Mouse (Mus musculus): Measurements from ENCODE around the gene Tfpi. TPM values are rescaled to one million over a fixed set of nuclear protein-coding genes. Genes with fewer than 3 reads are reported as not detected.
"Not testable (repeated sequence)": the region's sequence is repeated elsewhere in the genome, so short reads cannot be mapped to it uniquely, and the experiment has no call there.

Tfpi gene
- polyA plus RNA-seq, 1 experiment from 2014 or later: 76.3 TPM

- Histone ChIP-seq H3K36me3 (ENCODE audit: control insufficient read depth, insufficient read depth, low read length) (no peaks in the 10 kb centered on the region), H3K4me2 (no peak overlapping the region), H3K27me3 (ENCODE audit: control insufficient read depth, insufficient read depth, low read length) (no peaks in the 10 kb centered on the region), H3K4me3 (ENCODE audit: low read depth, low read length) (no peak overlapping the region), H3K4me1 (ENCODE audit: control insufficient read depth, insufficient read depth, low read length) (no peaks in the 10 kb centered on the region), H3K9me3 (replicated peaks; ENCODE audit: control insufficient read depth, low read length) (no peaks in the 10 kb centered on the region), H3K9ac (ENCODE audit: low read depth, low read length) (no peak overlapping the region), H3K27ac (ENCODE audit: low read depth, low read length) (no peak overlapping the region)
- 77% methylated on average over 3 of the region's 3 CpGs for WGBS (ENCODE audit: insufficient replicate concordance)
- ATAC-seq (replicated peaks; ENCODE audit: insufficient number of reproducible peaks, low FRiP score, low TSS enrichment): no peak
These were observed 36.7 kb upstream of the Tfpi start for GRCm38 (mm10) chr2:84513281-84513680.

- Histone ChIP-seq H3K27me3 (ENCODE audit: control insufficient read depth, insufficient read depth, low read length) (no peaks in the 10 kb centered on the region), H3K9me3 (replicated peaks; ENCODE audit: control insufficient read depth, low read length) (no peaks in the 10 kb centered on the region), H3K36me3 (ENCODE audit: control insufficient read depth, insufficient read depth, low read length) (no peaks in the 10 kb centered on the region), H3K9ac (ENCODE audit: low read depth, low read length) (no peak overlapping the region), H3K4me1 (ENCODE audit: control insufficient read depth, insufficient read depth, low read length) (no peaks in the 10 kb centered on the region), H3K4me3 (ENCODE audit: low read depth, low read length) (no peak overlapping the region), H3K4me2 (no peak overlapping the region), H3K27ac (ENCODE audit: low read depth, low read length) (no peak overlapping the region)
- no peak for ATAC-seq (replicated peaks; ENCODE audit: insufficient number of reproducible peaks, low FRiP score, low TSS enrichment)
- WGBS (ENCODE audit: insufficient replicate concordance): 67% methylated on average over 2 of the region's 2 CpGs
These were observed 34.9 kb upstream of the Tfpi start for GRCm38 (mm10) chr2:84511508-84511907.

DNA sequence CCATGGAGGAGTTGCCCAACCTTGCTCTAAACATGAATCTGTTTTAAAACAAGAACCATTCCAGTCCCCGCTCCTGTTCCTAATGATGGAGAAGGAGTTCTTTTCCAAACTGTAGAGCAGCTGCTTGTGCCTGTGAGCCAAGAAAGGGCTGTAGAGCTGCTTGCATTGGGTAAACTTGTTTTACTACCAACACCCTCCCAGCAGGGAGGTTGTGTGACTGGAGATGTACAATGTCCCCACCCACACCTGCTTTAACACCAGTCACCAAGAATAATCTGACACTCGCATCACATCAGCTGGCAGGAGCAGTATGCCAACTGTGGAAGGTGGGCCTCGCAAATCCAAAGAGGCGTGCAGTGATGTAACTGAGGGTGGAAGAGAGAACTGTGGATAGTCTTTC lies 34.5 kb upstream of the Tfpi start:
- no peak for ATAC-seq (replicated peaks; ENCODE audit: insufficient number of reproducible peaks, low FRiP score, low TSS enrichment)
- no peaks in the 10 kb centered on the region for H3K27me3 ChIP-seq (ENCODE audit: control insufficient read depth, insufficient read depth, low read length)
- 93% methylated on average over 4 of the region's 4 CpGs for WGBS (ENCODE audit: insufficient replicate concordance)
- no peaks in the 10 kb centered on the region for H3K9me3 ChIP-seq (replicated peaks; ENCODE audit: control insufficient read depth, low read length)
- no peak overlapping the region for H3K27ac ChIP-seq (ENCODE audit: low read depth, low read length)
- H3K36me3 ChIP-seq (ENCODE audit: control insufficient read depth, insufficient read depth, low read length): no peaks in the 10 kb centered on the region
- no peak overlapping the region for H3K4me2 ChIP-seq
- no peak overlapping the region for H3K4me3 ChIP-seq (ENCODE audit: low read depth, low read length)
- H3K9ac ChIP-seq (ENCODE audit: low read depth, low read length): no peak overlapping the region
- H3K4me1 ChIP-seq (ENCODE audit: control insufficient read depth, insufficient read depth, low read length): no peaks in the 10 kb centered on the region

- not testable (repeated sequence) for H3K4me3 ChIP-seq (ENCODE audit: low read depth, low read length)
- WGBS (ENCODE audit: insufficient replicate concordance): 40% methylated on average over 5 of the region's 11 CpGs
These were observed 28.4 kb upstream of the Tfpi start for GRCm38 (mm10) chr2:84504954-84505394.

GRCm38 (mm10) chr2:84504285-84504684 lies 27.7 kb upstream of the Tfpi start:
- Histone ChIP-seq H3K4me1 (ENCODE audit: control insufficient read depth, insufficient read depth, low read length) (no peaks in the 10 kb centered on the region), H3K27ac (ENCODE audit: low read depth, low read length) (no peak overlapping the region), H3K36me3 (ENCODE audit: control insufficient read depth, insufficient read depth, low read length) (no peaks in the 10 kb centered on the region), H3K4me2 (no peak overlapping the region), H3K27me3 (ENCODE audit: control insufficient read depth, insufficient read depth, low read length) (no peaks in the 10 kb centered on the region), H3K4me3 (ENCODE audit: low read depth, low read length) (no peak overlapping the region), H3K9ac (ENCODE audit: low read depth, low read length) (no peak overlapping the region), H3K9me3 (replicated peaks; ENCODE audit: control insufficient read depth, low read length) (no peaks in the 10 kb centered on the region)
- 61% methylated on average over 4 of the region's 4 CpGs for WGBS (ENCODE audit: insufficient replicate concordance)
- ATAC-seq (replicated peaks; ENCODE audit: insufficient number of reproducible peaks, low FRiP score, low TSS enrichment): no peak

More at GRCm38 (mm10) chr2:84504954-84505394, 28.4 kb upstream of the Tfpi start:
- H3K27me3 ChIP-seq (ENCODE audit: control insufficient read depth, insufficient read depth, low read length); H3K36me3 ChIP-seq (ENCODE audit: control insufficient read depth, insufficient read depth, low read length); H3K9me3 ChIP-seq (replicated peaks; ENCODE audit: control insufficient read depth, low read length); H3K9ac ChIP-seq (ENCODE audit: low read depth, low read length); H3K4me1 ChIP-seq (ENCODE audit: control insufficient read depth, insufficient read depth, low read length); H3K27ac ChIP-seq (ENCODE audit: low read depth, low read length): not testable (repeated sequence)
- peak; percentile 52; the same call in 1 of the 2 replicates for ATAC-seq (replicated peaks; ENCODE audit: insufficient number of reproducible peaks, low FRiP score, low TSS enrichment)
- H3K4me2 ChIP-seq: peak overlapping the region; percentile 35

DNA sequence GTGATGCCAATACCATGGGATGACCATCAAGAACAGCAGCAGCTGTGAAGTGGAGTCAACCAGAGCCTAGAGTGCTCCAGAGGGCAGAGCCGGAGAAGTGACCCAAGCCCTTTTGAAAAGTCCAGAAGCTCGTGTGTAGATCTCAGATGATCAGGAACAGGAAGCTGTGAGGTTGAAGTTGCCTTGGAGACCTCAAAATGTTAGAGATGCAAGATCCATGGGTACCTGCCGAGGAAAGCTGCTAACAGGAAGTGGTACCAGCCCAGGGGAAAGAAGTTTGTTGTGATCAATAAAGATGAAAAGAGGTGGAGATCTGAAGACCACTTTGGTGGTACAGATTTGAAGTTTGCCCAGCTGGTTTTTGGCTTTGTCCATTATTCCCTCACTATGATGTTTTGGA lies 22.3 kb upstream of the Tfpi start:
- no peaks in the 10 kb centered on the region for H3K36me3 ChIP-seq (ENCODE audit: control insufficient read depth, insufficient read depth, low read length)

GRCm38 (mm10) chr2:84495108-84495507 lies 18.5 kb upstream of the Tfpi start:
- H3K4me2 ChIP-seq: no peak overlapping the region
- ATAC-seq (replicated peaks; ENCODE audit: insufficient number of reproducible peaks, low FRiP score, low TSS enrichment): no peak
- no peaks in the 10 kb centered on the region for H3K27me3 ChIP-seq (ENCODE audit: control insufficient read depth, insufficient read depth, low read length)
- no peaks in the 10 kb centered on the region for H3K36me3 ChIP-seq (ENCODE audit: control insufficient read depth, insufficient read depth, low read length)
- no peak overlapping the region for H3K27ac ChIP-seq (ENCODE audit: low read depth, low read length)
- no peaks in the 10 kb centered on the region for H3K9me3 ChIP-seq (replicated peaks; ENCODE audit: control insufficient read depth, low read length)
- WGBS (ENCODE audit: insufficient replicate concordance): 81% methylated on average over 3 of the region's 3 CpGs
- no peak overlapping the region for H3K9ac ChIP-seq (ENCODE audit: low read depth, low read length)
- no peak overlapping the region for H3K4me3 ChIP-seq (ENCODE audit: low read depth, low read length)
- no peaks in the 10 kb centered on the region for H3K4me1 ChIP-seq (ENCODE audit: control insufficient read depth, insufficient read depth, low read length)

More for the DNA sequence above, 22.3 kb upstream of the Tfpi start:
- no peak overlapping the region for H3K4me2 ChIP-seq
- no peaks in the 10 kb centered on the region for H3K27me3 ChIP-seq (ENCODE audit: control insufficient read depth, insufficient read depth, low read length)
- no peaks in the 10 kb centered on the region for H3K9me3 ChIP-seq (replicated peaks; ENCODE audit: control insufficient read depth, low read length)
- H3K27ac ChIP-seq (ENCODE audit: low read depth, low read length): no peak overlapping the region
- WGBS (ENCODE audit: insufficient replicate concordance): 69% methylated on average over 3 of the region's 3 CpGs
- no peak for ATAC-seq (replicated peaks; ENCODE audit: insufficient number of reproducible peaks, low FRiP score, low TSS enrichment)
- no peak overlapping the region for H3K9ac ChIP-seq (ENCODE audit: low read depth, low read length)
- H3K4me1 ChIP-seq (ENCODE audit: control insufficient read depth, insufficient read depth, low read length): no peaks in the 10 kb centered on the region
- no peak overlapping the region for H3K4me3 ChIP-seq (ENCODE audit: low read depth, low read length)

- 83% methylated on average over 2 of the region's 2 CpGs for WGBS (ENCODE audit: insufficient replicate concordance)
- no peak for ATAC-seq (replicated peaks; ENCODE audit: insufficient number of reproducible peaks, low FRiP score, low TSS enrichment)
These were observed 17.1 kb upstream of the Tfpi start for GRCm38 (mm10) chr2:84493626-84494025.

GRCm38 (mm10) chr2:84491715-84492114 lies 15.1 kb upstream of the Tfpi start:
- Histone ChIP-seq H3K36me3 (ENCODE audit: control insufficient read depth, insufficient read depth, low read length) (no peaks in the 10 kb centered on the region), H3K27ac (ENCODE audit: low read depth, low read length) (no peak overlapping the region), H3K4me3 (ENCODE audit: low read depth, low read length) (no peak overlapping the region), H3K9me3 (replicated peaks; ENCODE audit: control insufficient read depth, low read length) (no peaks in the 10 kb centered on the region), H3K27me3 (ENCODE audit: control insufficient read depth, insufficient read depth, low read length) (no peaks in the 10 kb centered on the region), H3K4me2 (no peak overlapping the region), H3K4me1 (ENCODE audit: control insufficient read depth, insufficient read depth, low read length) (no peaks in the 10 kb centered on the region), H3K9ac (ENCODE audit: low read depth, low read length) (no peak overlapping the region)
- 68% methylated on average over 1 of the region's 1 CpGs for WGBS (ENCODE audit: insufficient replicate concordance)
- ATAC-seq (replicated peaks; ENCODE audit: insufficient number of reproducible peaks, low FRiP score, low TSS enrichment): no peak

More at GRCm38 (mm10) chr2:84493626-84494025, 17.1 kb upstream of the Tfpi start:
- H3K4me2 ChIP-seq: no peak overlapping the region
- H3K4me1 ChIP-seq (ENCODE audit: control insufficient read depth, insufficient read depth, low read length): no peaks in the 10 kb centered on the region
- H3K9ac ChIP-seq (ENCODE audit: low read depth, low read length): no peak overlapping the region
- H3K9me3 ChIP-seq (replicated peaks; ENCODE audit: control insufficient read depth, low read length): no peaks in the 10 kb centered on the region
- H3K27ac ChIP-seq (ENCODE audit: low read depth, low read length): no peak overlapping the region
- H3K4me3 ChIP-seq (ENCODE audit: low read depth, low read length): no peak overlapping the region
- no peaks in the 10 kb centered on the region for H3K27me3 ChIP-seq (ENCODE audit: control insufficient read depth, insufficient read depth, low read length)
- H3K36me3 ChIP-seq (ENCODE audit: control insufficient read depth, insufficient read depth, low read length): no peaks in the 10 kb centered on the region

Data from heart, embryonic 11.5 days (tissue).